Mouse (Mus musculus) heart, postnatal 0 days (tissue): Measurements from ENCODE around the gene Arhgef10l. TPM values are rescaled to one million over a fixed set of nuclear protein-coding genes. Genes with fewer than 3 reads are reported as not detected.

Experiments
- ATAC-seq: fragments of 200-750 bp; cut with Nextera tagmentation; 2 replicates; pipeline ENCODE4 v1.8.0; 2017; ENCODE audit warnings: low read depth, moderate number of reproducible peaks, moderate library complexity; ENCODE audit not compliant: insufficient read depth
- DNase-seq: peaks from one replicate; pipeline ENCODE4 v3.0.0-alpha.2; 2016; ENCODE audit warnings: low spot score
- H3K27ac ChIP-seq: fragments of 300-500 bp; sonication (generic); 2 replicates; pipeline ENCODE4 v1.5.1; 2014; ENCODE audit warnings: low read depth, mild to moderate bottlenecking
- H3K27me3 ChIP-seq: fragments of 300-500 bp; sonication (generic); 2 replicates; pipeline ENCODE4 v1.6.1; 2014; ENCODE audit warnings: low read length, mixed read lengths; ENCODE audit not compliant: control insufficient read depth, insufficient read depth
- H3K36me3 ChIP-seq: fragments of 300-500 bp; sonication (generic); replicated peaks from 2 replicates; pipeline ENCODE4 v1.6.1; 2014; ENCODE audit warnings: low read length, mixed read lengths; ENCODE audit not compliant: control insufficient read depth, insufficient read depth
- H3K4me1 ChIP-seq: fragments of 300-500 bp; sonication (generic); 2 replicates; pipeline ENCODE4 v1.6.1; 2014; ENCODE audit warnings: antibody characterized with exemption; ENCODE audit not compliant: control insufficient read depth, insufficient read depth
- H3K4me2 ChIP-seq: fragments of 300-500 bp; sonication (generic); 2 replicates; pipeline ENCODE4 v1.6.1; 2014; ENCODE audit warnings: low read depth, mild to moderate bottlenecking, low read length, moderate library complexity
- H3K4me3 ChIP-seq: fragments of 300-500 bp; sonication (generic); 2 replicates; pipeline ENCODE4 v1.5.1; 2014; ENCODE audit warnings: low read depth, low read length
- H3K9ac ChIP-seq: fragments of 300-500 bp; sonication (generic); replicated peaks from 2 replicates; pipeline ENCODE4 v1.6.1; 2014; ENCODE audit warnings: low read depth, low read length, mixed read lengths
- H3K9me3 ChIP-seq: fragments of 300-500 bp; sonication (generic); replicated peaks from 2 replicates; pipeline ENCODE4 v1.6.1; 2016; ENCODE audit warnings: low read length; ENCODE audit not compliant: control insufficient read depth
- CTCF ChIP-seq: IDR thresholded peaks from 2 replicates; pipeline ENCODE4 v1.5.1; 2016; ENCODE audit warnings: antibody characterized with exemption, control low read depth, low read depth
- EP300 ChIP-seq: IDR thresholded peaks from 2 replicates; pipeline ENCODE4 v1.6.1; 2016; ENCODE audit warnings: antibody characterized with exemption, low read depth
- WGBS: fragments of 180-500 bp; shearing (Covaris S2); extraction: QIAGEN DNeasy Blood & Tissue Kit; methylation state at CpG from one replicate; pipeline ENCODE4 v1.1.7; 2014; 5-methylcytosine and 5-hydroxymethylcytosine counted together
- polyA plus RNA-seq: library from polyadenylated mRNA; unstranded; fragments of >200 nt; fragmentation: Nextera tagmentation; extraction: Ambion mirVana; gene quantifications from 2 replicates; pipeline ENCODE4 v1.2.1, GENCODE M21; 2015
- total RNA-seq: library from RNA; depleted of rRNA; stranded (reverse); fragments of >200 nt; gene quantifications from 2 replicates; pipeline ENCODE4 v1.2.3, GENCODE M21; 2014; ENCODE audit warnings: low replicate concordance

Arhgef10l gene
- total and polyA plus RNA-seq, 2 experiments from 2014 or later, result 15.4 to 52.8 TPM

GRCm38 (mm10) chr4:140504067-140504913 lies 161.5 kb downstream of the Arhgef10l start:
- peaks cover 24% of the 10 kb centered on the region; the same call in 1 of the 2 replicates for H3K27me3 ChIP-seq
- no peak overlapping the region for H3K4me2 ChIP-seq
- no peak overlapping the region for H3K9ac ChIP-seq
- no peaks in the 10 kb centered on the region for H3K36me3 ChIP-seq
- no peaks in the 10 kb centered on the region for H3K9me3 ChIP-seq
- TF ChIP-seq CTCF (no peak), EP300 (no peak)
- no peak overlapping the region for H3K27ac ChIP-seq
- ATAC-seq (no peak), DNase-seq (no peak)
- H3K4me3 ChIP-seq, result no peak overlapping the region
- 16% methylated on average over 16 of the region's 16 CpGs for whole genome bisulfite sequencing
- H3K4me1 ChIP-seq, result no peaks in the 10 kb centered on the region

GRCm38 (mm10) chr4:140500766-140501165 lies 165.0 kb downstream of the Arhgef10l start:
- Histone ChIP-seq H3K4me1 (no peaks in the 10 kb centered on the region), H3K9me3 (no peaks in the 10 kb centered on the region), H3K27ac (no peak overlapping the region), H3K36me3 (no peaks in the 10 kb centered on the region), H3K9ac (no peak overlapping the region), H3K4me2 (no peak overlapping the region), H3K4me3 (no peak overlapping the region), H3K27me3 (peaks cover 24% of the 10 kb centered on the region; the same call in 1 of the 2 replicates)
- no peak for ATAC-seq
- no peak for DNase-seq
- no peak for TF ChIP-seq CTCF
- TF ChIP-seq EP300, result no peak
- 26% methylated on average over 7 of the region's 7 CpGs for WGBS

GRCm38 (mm10) chr4:140499571-140499970 lies 166.2 kb downstream of the Arhgef10l start:
- 86% methylated on average over 6 of the region's 6 CpGs for WGBS

DNA sequence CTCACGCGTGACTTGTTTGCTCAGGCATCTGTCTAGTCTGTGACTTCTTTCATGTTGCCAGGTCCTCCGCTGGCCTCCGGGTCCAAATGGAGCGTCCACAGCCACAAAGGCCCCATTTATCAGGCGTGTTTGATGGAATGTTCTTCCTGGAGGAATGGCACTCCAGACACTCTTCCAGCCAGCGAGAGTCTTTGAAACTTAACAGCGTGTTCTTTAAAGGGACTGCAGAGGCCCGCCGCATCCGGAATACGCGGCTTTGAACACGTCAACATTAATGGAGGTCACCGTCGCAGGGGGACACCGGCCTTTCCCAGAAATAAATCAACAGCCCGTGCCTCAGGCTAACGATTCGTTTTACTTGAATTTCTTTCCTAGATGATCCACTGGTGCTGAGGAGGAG lies 168.6 kb downstream of the Arhgef10l start:
- no peak for ATAC-seq
- Histone ChIP-seq H3K4me2 (no peak overlapping the region), H3K36me3 (no peaks in the 10 kb centered on the region), H3K4me1 (no peaks in the 10 kb centered on the region), H3K9me3 (no peaks in the 10 kb centered on the region), H3K4me3 (no peak overlapping the region), H3K9ac (no peak overlapping the region), H3K27me3 (0 out of 2 replicates have a peak, but pooled peaks cover 4% of the 10 kb centered on the region), H3K27ac (no peak overlapping the region)
- no peak for DNase-seq
- 53% methylated on average over 20 of the region's 20 CpGs for WGBS
- no peak for TF ChIP-seq CTCF

More at GRCm38 (mm10) chr4:140499571-140499970, 166.2 kb downstream of the Arhgef10l start:
- H3K36me3 ChIP-seq, result no peaks in the 10 kb centered on the region
- H3K4me1 ChIP-seq, result no peaks in the 10 kb centered on the region
- no peak overlapping the region for H3K9ac ChIP-seq
- TF ChIP-seq EP300 (no peak), CTCF (no peak)
- no peak for ATAC-seq
- no peak overlapping the region for H3K27ac ChIP-seq
- peaks cover 17% of the 10 kb centered on the region; the same call in 1 of the 2 replicates for H3K27me3 ChIP-seq
- DNase-seq, result no peak
- no peak overlapping the region for H3K4me2 ChIP-seq
- H3K9me3 ChIP-seq, result no peaks in the 10 kb centered on the region
- H3K4me3 ChIP-seq, result no peak overlapping the region

DNA sequence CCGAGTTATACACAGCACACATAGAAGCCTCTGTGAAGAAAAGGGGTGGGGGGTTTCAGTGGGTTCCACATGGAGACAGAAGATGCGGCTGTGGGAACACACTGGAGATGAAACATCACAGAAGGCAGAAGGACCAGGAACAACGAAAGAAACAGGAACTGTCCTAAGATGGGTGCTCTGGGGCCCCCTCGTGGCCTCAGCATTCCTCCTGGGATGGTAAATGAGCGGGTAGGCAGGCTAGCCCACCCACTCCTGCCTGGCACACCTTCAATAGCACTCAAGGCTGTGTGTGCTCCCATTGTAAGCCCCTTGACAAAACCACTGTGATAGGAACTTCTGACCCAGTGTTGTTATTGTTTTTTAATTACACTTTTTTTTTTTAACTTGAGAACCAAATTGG lies 174.3 kb downstream of the Arhgef10l start:
- DNase-seq, result no peak
- H3K4me1 ChIP-seq, result no peaks in the 10 kb centered on the region
- H3K27me3 ChIP-seq, result no peaks in the 10 kb centered on the region
- H3K9ac ChIP-seq, result no peak overlapping the region
- no peak for ATAC-seq
- no peak overlapping the region for H3K4me3 ChIP-seq
- H3K27ac ChIP-seq, result no peak overlapping the region
- TF ChIP-seq EP300 (no peak), CTCF (no peak)
- WGBS, result 34% methylated on average over 5 of the region's 5 CpGs
- H3K36me3 ChIP-seq, result no peaks in the 10 kb centered on the region
- H3K4me2 ChIP-seq, result no peak overlapping the region
- H3K9me3 ChIP-seq, result no peaks in the 10 kb centered on the region

GRCm38 (mm10) chr4:140485442-140485841 lies 180.4 kb downstream of the Arhgef10l start:
- no peaks in the 10 kb centered on the region for H3K27me3 ChIP-seq
- no peak overlapping the region for H3K27ac ChIP-seq
- ATAC-seq, result no peak
- H3K4me2 ChIP-seq, result no peak overlapping the region
- no peaks in the 10 kb centered on the region for H3K9me3 ChIP-seq
- H3K4me1 ChIP-seq, result no peaks in the 10 kb centered on the region
- WGBS, result 58% methylated on average over 12 of the region's 12 CpGs
- no peak for TF ChIP-seq CTCF
- TF ChIP-seq EP300, result no peak
- no peak for DNase-seq
- H3K9ac ChIP-seq, result no peak overlapping the region
- H3K4me3 ChIP-seq, result no peak overlapping the region
- H3K36me3 ChIP-seq, result no peaks in the 10 kb centered on the region
